Mouse (Mus musculus) kidney, postnatal 25 days (tissue): ENCODE measurements around the gene Fam8a1.

Source experiments
- DNase-seq, 2 experiments: peaks; one replicate each; pipeline ENCODE4 v3.0.0; 2021; ENCODE audit warnings: mixed read lengths in 2 of 2

The Fam8a1 gene

GRCm38 (mm10) chr13:46677721-46678120 lies 8.4 kb downstream of the Fam8a1 start:
- no peak for DNase-seq

GRCm38 (mm10) chr13:46682921-46683320 lies 13.6 kb downstream of the Fam8a1 start:
- no peak for DNase-seq

GRCm38 (mm10) chr13:46683370-46683769 lies 14.0 kb downstream of the Fam8a1 start:
- DNase-seq = no peak

- no peak for DNase-seq
Measured at GRCm38 (mm10) chr13:46690559-46691241, 21.4 kb downstream of the Fam8a1 start.

GRCm38 (mm10) chr13:46695296-46695908 lies 26.1 kb downstream of the Fam8a1 start:
- DNase-seq = peak; percentile 34 to 54

- no peak for DNase-seq
Measured at GRCm38 (mm10) chr13:46695932-46696331, 26.6 kb downstream of the Fam8a1 start.

GRCm38 (mm10) chr13:46696788-46697187 lies 27.5 kb downstream of the Fam8a1 start:
- no peak for DNase-seq

GRCm38 (mm10) chr13:46699372-46699771 lies 30.1 kb downstream of the Fam8a1 start:
- DNase-seq = no peak

GRCm38 (mm10) chr13:46701486-46701885 lies 32.2 kb downstream of the Fam8a1 start:
- DNase-seq = no peak

- peak; percentile 23 to 38 for DNase-seq
Measured at GRCm38 (mm10) chr13:46703138-46703537, 33.8 kb downstream of the Fam8a1 start.

- no peak for DNase-seq
Measured at GRCm38 (mm10) chr13:46713486-46713885, 44.2 kb downstream of the Fam8a1 start.

GRCm38 (mm10) chr13:46715976-46716639 lies 46.8 kb downstream of the Fam8a1 start:
- DNase-seq = no peak

- DNase-seq = no peak
Measured at GRCm38 (mm10) chr13:46718893-46719400, 49.6 kb downstream of the Fam8a1 start.

GRCm38 (mm10) chr13:46721009-46721408 lies 51.7 kb downstream of the Fam8a1 start:
- no peak for DNase-seq

GRCm38 (mm10) chr13:46724371-46724770 lies 55.0 kb downstream of the Fam8a1 start:
- DNase-seq = no peak

GRCm38 (mm10) chr13:46725227-46725626 lies 55.9 kb downstream of the Fam8a1 start:
- no peak for DNase-seq

- DNase-seq = peak in 1 of 2 experiments; percentile 27
Measured at GRCm38 (mm10) chr13:46726288-46727037, 57.1 kb downstream of the Fam8a1 start.

GRCm38 (mm10) chr13:46727038-46727836 lies 57.9 kb downstream of the Fam8a1 start:
- DNase-seq = peak; percentile 58 to 86
